Mouse (Mus musculus) cerebellum, adult 11 months (tissue): ENCODE measurements around the gene Jdp2.

Experiments
- DNase-seq: peaks from one replicate; pipeline ENCODE4 v3.0.0; 2022

Jdp2 gene

DNA sequence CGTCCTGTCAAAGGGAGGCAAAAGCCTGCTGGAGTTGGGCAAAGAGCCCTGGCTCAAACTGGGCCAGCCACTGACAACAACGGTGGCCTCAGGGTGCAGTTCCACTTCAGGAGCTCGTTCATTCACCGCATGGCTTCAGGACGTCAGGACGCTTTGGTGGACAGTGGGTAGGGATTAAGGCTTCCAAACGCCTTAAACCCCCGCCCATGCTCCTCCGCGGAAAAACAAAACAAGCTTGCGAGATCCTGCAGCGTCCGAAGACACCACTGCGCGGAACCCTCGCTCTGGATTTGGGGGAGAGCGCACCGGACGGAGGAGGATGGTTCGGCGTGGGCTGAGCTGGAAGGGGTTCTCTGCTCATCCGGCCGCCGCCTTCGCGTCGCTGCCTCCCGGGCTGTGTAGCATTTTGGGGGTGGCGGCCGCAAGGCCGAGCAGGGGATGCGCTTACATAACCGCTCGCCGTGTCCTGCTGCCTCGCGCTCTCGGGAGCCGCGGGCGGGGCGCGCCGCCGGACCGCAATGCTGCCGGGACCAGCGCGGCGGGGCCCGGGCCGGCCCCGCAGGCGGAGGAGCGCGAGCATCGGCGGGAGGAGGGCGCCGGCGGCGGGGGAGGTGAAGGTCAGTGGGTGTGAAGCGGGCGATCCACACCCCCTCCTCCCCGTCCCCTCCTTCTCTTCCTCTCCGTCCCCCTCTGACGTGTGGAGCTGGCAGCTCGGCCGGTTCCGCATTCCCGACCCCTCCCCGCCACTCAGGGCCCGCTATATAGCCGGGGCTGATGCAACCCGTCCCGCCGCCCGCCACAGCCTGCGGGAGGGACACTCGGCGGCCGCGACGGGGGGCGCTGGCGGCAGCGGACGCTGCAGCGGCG lies at the start of gene Jdp2:
TSS of gene Jdp2 (plus strand) at position 417 of the 867 bp plus-strand sequence.
- DNase-seq, result peak; percentile 77

- DNase-seq, result no peak
These were observed 49.2 kb upstream of the Jdp2 start for GRCm38 (mm10) chr12:85549661-85550060.

GRCm38 (mm10) chr12:85550435-85550834 lies 48.4 kb upstream of the Jdp2 start:
- no peak for DNase-seq

- no peak for DNase-seq
These were observed 39.5 kb upstream of the Jdp2 start for GRCm38 (mm10) chr12:85559299-85559698.

DNA sequence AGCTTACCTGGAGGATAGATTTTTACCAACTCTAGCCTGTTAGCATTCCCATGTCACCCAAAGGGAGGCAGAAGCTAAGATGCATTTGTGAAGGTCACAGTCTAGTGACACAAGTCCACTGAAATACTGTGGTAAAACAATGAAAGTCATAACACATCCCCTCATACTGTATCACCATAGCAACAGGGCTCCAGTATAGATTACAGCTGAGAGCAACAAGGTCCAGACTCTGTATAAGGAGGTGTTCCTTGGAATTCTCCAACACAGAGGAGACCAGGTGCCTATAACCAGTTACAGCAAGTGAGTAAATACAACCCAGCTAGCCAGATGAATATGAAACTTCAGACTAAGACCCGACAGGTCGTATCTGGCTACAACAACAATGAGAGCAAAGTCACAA lies 33.4 kb upstream of the Jdp2 start:
- no peak for DNase-seq

DNA sequence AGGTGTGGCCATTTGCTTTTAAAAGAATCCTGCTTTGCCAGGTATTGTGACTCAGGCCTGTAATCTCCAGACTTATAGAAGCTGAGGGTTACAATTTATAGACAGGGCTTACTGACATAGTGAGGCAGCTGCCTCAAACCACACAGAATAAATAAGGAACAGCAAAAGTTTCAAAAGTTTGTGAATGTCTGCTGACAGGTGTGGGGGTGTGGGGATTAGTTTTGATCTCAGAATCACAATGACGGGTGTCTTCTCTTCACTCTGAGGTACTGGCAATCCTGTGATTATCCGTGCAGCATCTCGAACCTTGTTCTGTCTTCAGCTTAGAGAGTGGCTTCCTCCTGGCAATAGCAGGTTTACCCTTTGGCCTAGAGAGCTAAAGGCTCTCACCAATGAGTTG lies 30.5 kb upstream of the Jdp2 start:
- no peak for DNase-seq

DNA sequence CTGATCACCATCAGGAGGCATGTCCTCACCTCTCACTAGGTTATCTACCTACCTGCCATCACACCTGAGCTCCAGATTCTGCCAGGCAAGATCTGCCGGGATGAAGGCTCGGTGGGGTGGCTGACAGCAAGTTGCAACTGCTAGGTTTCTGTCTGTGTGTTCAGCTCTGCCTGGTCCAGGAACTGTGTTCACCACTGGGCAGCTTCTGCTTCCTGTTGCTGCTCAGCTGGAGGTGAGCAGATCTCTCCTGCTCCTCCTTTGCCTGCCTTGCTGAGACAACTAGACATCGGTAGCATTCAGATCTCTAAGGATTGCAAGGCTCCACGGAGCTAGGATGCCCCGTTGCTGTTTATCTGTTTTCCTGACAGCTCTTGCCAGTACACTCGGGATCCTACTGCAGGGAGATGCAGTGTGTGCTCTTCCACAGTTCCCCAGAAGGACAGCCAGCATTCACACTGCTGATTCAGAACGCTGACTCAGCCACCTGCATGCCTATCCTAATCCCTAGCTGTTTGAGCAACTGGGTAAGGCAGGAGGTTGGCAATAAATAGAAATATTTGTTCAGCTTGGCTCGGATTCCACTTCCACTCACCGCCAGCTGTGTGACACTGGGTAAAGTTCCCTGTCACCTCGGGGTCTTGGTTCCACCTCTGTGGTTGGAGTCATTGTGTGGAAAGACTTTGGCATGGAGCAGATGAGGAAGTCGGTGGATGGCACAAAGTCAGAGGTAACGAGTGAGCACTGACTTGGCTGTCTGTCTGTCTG lies 29.3 kb upstream of the Jdp2 start:
- no peak for DNase-seq

DNA sequence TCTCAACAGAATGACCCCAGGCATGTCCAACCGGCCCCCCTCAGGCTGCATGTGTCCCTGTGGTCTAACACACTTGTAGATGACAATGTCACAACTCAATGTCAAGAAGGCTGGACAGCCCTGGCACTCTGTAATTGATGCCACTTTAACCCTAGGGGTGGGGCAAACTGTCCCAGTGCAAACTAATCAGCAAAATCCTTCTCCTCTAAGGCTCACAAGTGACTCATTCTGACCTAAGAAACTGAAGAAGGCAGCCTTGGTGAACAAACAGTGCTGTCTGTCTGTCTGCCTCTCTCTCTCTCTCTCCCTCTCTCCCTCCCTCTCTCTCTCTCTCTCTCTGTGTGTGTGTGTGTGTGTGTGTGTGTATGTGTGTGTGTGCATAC lies 28.7 kb upstream of the Jdp2 start:
- DNase-seq, result no peak

GRCm38 (mm10) chr12:85571312-85571711 lies 27.5 kb upstream of the Jdp2 start:
- peak; percentile 12 for DNase-seq

- DNase-seq, result peak; percentile 37
These were observed 26.8 kb upstream of the Jdp2 start for GRCm38 (mm10) chr12:85572047-85572475.

DNA sequence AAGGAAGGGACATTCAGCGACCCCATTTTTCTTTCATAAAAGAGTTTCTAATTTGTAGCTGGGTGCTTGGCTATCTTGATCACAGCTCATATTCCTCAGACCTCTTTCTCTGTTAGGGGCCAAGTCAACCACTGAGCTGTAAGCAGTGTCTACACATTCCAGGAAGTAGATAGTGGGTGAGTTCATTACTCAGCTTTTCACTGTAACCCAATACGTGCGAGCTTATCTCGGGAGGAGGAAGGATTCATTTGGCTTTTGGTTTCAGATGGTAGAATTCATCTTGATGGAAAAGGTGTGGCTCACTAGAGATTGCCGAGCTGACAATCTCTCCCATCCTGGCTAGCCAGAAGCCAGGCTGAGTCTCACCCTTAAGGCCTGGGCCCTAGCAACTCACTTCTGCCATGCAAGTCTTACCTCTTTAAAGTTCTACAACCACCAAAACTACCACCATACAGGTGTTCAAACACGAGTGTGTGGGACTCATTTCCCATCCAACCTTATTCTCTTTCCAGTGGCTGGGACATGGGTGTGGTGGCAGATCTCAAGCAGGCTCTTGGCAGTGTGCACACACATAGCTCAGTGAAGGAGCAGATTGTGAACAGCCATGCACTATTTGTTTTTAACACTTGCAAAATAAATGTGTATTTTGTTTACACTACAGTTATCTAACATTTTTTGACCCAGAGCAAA lies 23.9 kb upstream of the Jdp2 start:
- DNase-seq, result no peak

GRCm38 (mm10) chr12:85575496-85575840 lies 23.4 kb upstream of the Jdp2 start:
- no peak for DNase-seq

DNA sequence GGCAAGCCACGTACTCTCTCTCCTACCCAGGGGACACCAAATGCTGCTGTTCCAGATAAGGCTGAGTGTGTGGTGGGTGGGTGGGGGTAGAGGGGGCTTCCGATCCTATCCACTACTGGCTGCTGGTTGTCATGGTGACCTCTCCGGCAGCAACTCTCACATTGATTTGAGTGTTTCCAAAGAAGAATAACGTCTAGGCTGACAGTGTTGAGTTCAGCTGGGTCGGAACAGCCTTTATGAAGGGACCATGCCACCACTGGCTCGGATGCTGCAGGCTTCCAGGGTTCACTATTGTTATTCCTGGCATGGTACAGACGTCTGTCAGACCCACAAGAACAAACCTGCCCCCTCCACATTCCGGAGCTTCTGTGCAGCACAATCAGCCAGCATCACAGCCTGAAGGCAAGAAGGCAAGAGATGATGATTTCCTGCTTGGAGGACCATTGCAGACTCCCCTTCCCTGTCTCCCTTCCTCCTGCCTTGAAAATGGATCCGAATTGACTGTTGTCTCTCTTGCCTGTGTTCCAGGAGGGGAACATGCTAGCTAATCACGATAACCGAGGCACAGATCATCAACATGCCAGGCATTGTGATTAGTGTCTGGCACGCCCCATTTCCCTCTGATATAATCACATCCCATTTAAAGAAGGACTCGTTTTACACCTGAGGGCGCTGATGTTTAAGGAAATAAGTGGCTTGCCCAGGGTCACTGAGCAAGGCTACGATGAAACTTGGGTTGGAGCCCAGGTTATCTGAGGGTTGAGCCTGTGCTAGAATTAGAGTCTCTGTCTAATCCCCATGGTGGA lies 17.4 kb upstream of the Jdp2 start:
- DNase-seq, result no peak

DNA sequence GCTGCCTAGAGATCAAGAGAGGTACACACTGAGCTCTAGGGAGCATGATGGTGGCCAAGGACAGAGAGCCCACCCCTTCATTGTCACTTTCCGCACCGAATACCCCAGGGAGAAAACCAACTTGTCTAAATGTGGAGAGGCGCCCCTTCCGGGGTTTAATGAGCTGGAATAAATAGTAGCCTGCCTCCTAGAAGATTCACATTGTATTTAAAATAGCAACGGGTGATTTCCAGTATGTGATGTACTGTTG lies 16.8 kb upstream of the Jdp2 start:
- DNase-seq, result no peak

DNA sequence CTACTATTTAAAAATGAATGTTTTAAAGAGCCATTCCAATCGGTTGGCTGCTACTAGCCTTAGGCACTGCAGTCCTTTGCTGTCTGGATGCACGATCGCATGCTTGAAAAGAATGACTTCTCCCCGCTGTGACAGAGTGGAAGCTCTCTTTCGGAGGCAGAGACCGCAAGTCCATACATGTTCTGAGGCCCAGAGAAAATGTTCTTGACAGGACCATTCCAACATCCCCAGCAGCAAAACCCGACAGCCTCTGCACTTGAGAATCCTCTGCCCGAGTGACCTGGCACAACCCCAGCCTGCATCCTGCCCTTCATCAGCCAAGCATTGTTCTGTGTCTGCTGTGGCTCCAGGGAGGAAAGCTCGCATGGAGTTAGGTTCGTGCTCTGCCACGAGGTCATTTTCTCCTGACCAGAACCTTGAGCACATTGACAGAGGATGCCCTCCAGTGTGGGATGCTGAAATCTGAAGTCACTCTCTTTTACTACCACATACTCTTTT lies 13.0 kb upstream of the Jdp2 start:
- no peak for DNase-seq

DNA sequence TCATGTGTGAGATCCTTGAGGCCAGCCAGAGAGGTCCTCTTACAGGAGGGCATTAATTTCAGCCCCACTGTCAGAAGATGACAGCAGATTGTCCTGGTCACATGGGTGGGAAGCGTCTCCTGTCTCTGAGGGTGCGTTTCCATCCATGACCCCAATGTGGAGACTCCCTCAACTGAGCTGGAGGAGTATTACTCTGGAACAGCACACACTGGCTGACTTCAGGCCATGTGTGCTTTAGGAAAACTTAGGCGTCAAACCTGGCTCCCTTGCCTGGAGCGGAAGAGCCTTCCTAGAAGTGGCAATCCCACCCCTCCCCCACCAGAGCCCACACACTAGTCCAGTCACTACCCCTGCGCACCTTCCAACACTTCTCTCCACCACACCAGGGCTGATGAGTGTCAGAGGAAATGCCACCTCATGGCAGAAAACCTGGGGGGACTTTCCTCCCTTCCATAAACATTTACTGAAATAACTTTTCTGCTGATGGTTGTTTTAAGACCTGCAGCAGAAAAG lies 8.9 kb upstream of the Jdp2 start:
- no peak for DNase-seq

- DNase-seq, result no peak
These were observed 5.9 kb upstream of the Jdp2 start for GRCm38 (mm10) chr12:85592943-85593342.

DNA sequence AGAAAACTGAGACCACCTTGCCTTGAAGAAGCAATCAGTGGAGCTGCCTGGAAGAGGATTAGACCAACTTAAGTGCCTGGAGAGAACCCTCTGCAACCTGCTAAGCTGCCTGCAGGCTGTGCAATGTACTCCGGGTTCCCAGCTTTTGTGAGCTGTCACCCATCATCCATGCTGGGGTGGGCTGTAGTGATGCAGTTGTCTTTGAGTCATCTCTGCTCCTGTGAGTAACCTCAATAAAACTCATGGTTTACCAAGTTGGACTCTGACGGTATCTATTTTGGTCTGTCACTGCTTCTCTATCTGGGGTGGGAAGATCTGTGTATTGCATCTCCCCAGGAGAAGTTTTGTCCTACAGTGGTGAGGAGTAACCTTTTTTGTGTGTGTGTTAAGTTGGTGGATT lies 4.4 kb upstream of the Jdp2 start:
- DNase-seq, result no peak

GRCm38 (mm10) chr12:85598053-85598452 lies 774 bp upstream of the Jdp2 start:
- no peak for DNase-seq

GRCm38 (mm10) chr12:85599478-85600152 lies 788 bp downstream of the Jdp2 start:
- peak; percentile 57 for DNase-seq

DNA sequence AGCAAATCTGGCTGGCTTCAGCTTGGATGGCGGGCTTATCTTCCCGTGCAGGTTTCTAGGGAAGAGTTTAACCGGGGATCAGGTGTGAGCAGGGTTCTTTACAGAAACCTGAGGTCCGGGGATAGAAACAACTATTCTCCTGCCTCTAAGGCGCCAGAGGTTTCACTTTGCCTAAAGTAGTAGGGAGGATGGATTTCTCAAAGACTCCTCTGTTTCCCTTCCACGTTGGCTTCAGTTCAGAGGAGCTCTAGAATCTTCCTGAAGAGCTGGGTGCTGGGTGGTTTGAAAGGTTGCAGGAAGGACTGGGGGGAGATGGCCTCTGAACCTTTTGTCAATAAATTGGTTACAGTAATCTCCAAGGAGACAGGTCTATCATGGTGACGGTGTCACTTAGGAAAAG lies 1.8 kb downstream of the Jdp2 start:
- DNase-seq, result no peak

GRCm38 (mm10) chr12:85601531-85601930 lies 2.7 kb downstream of the Jdp2 start:
- no peak for DNase-seq
